Mouse (Mus musculus) hindbrain, postnatal 0 days (tissue): Measurements from ENCODE around the gene Hs3st1. TPM values are rescaled to one million over a fixed set of nuclear protein-coding genes. Genes with fewer than 3 reads are reported as not detected.

Source experiments
- ATAC-seq: fragments of 200-750 bp; cut with Nextera tagmentation; 2 replicates; pipeline ENCODE4 v1.8.0; 2017; ENCODE audit warnings: mild to moderate bottlenecking, moderate TSS enrichment, moderate library complexity
- DNase-seq: peaks from one replicate; pipeline ENCODE4 v3.0.0-alpha.2; 2015; ENCODE audit warnings: low spot score
- H3K27ac ChIP-seq: fragments of 300-500 bp; sonication (generic); 2 replicates; pipeline ENCODE4 v1.5.1; 2014; ENCODE audit warnings: mild to moderate bottlenecking
- H3K27me3 ChIP-seq: fragments of 300-500 bp; sonication (generic); 2 replicates; pipeline ENCODE4 v1.6.1; 2014; ENCODE audit warnings: low read length, mixed read lengths; ENCODE audit not compliant: insufficient read depth
- H3K36me3 ChIP-seq: fragments of 300-500 bp; sonication (generic); 2 replicates; pipeline ENCODE4 v1.6.1; 2014; ENCODE audit warnings: low read length, mixed read lengths; ENCODE audit not compliant: insufficient read depth
- H3K4me1 ChIP-seq: fragments of 300-500 bp; sonication (generic); 2 replicates; pipeline ENCODE4 v1.6.1; 2014; ENCODE audit warnings: antibody characterized with exemption, low read length, mixed read lengths; ENCODE audit not compliant: insufficient read depth
- H3K4me2 ChIP-seq: fragments of 300-500 bp; sonication (generic); 2 replicates; pipeline ENCODE4 v1.6.1; 2014; ENCODE audit warnings: low read depth, mild to moderate bottlenecking, low read length, moderate library complexity, mixed read lengths
- H3K4me3 ChIP-seq: fragments of 300-500 bp; sonication (generic); 2 replicates; pipeline ENCODE4 v1.5.1; 2014; ENCODE audit warnings: low read length
- H3K9ac ChIP-seq: fragments of 300-500 bp; sonication (generic); replicated peaks from 2 replicates; pipeline ENCODE4 v1.6.1; 2014; ENCODE audit warnings: mild to moderate bottlenecking, low read length, moderate library complexity, mixed read lengths
- H3K9me3 ChIP-seq: fragments of 300-500 bp; sonication (generic); 2 replicates; pipeline ENCODE4 v1.6.1; 2016; ENCODE audit warnings: low read length, mixed read lengths
- CTCF ChIP-seq: IDR thresholded peaks from 2 replicates; pipeline ENCODE4 v1.5.1; 2016; ENCODE audit warnings: antibody characterized with exemption, control low read depth, low read depth
- WGBS: fragments of 180-500 bp; shearing (Covaris S2); extraction: QIAGEN DNeasy Blood & Tissue Kit; methylation state at CpG from one replicate; pipeline ENCODE4 v1.1.7; 2014; 5-methylcytosine and 5-hydroxymethylcytosine counted together
- polyA plus RNA-seq: library from polyadenylated mRNA; unstranded; fragments of >200 nt; fragmentation: Nextera tagmentation; extraction: Ambion mirVana; gene quantifications from 2 replicates; pipeline ENCODE4 v1.2.1, GENCODE M21; 2015
- total RNA-seq: library from RNA; depleted of rRNA; stranded (reverse); fragments of >200 nt; gene quantifications from 2 replicates; pipeline ENCODE4 v1.2.3, GENCODE M21; 2014

Gene Hs3st1
- total and polyA plus RNA-seq, 2 experiments from 2014 or later: 29.3 to 41.3 TPM

GRCm38 (mm10) chr5:39620206-39620866, 134.9 kb downstream of the Hs3st1 start:
- no peak for ATAC-seq

DNA sequence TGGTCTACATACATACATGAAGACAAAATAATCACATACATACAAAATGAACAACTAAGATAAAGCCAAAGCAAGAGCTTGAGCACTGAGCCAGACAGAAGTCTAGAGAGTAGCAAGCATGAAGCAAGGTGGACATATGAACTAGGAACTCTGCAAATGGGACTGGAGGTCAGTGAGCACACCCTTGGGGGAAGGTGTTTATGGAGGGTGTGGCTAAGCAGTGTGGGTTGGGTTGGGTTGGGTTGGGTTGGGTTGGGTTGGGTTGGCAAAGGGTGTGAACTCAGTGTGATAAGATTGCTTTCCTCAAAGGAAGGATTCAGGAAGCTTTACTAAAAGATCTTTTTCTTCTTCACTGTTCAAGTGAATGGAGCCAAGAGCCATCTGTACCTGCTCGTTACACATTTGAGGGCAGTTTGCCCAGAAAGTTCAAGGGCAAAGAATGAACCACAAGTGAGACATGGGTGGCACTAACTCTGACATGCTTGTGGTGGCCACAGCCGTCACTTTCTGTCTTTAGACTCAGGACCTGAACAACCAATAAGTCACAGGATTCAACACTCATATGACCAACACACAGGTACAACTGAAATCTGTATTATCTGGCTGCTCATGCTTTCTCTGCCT, 137.8 kb downstream of the Hs3st1 start:
- Histone ChIP-seq H3K27me3 (no peaks in the 10 kb centered on the region), H3K4me2 (no peak overlapping the region), H3K9me3 (no peaks in the 10 kb centered on the region), H3K4me1 (0 out of 2 replicates have a peak, but pooled peaks cover 5% of the 10 kb centered on the region), H3K4me3 (no peak overlapping the region), H3K9ac (no peak overlapping the region), H3K27ac (no peak overlapping the region), H3K36me3 (no peaks in the 10 kb centered on the region)
- 74% methylated on average over 2 of the region's 2 CpGs for WGBS
- DNase-seq: no peak
- no peak for TF ChIP-seq CTCF
- no peak for ATAC-seq

More at GRCm38 (mm10) chr5:39620206-39620866, 134.9 kb downstream of the Hs3st1 start:
- TF ChIP-seq CTCF: no peak
- no peak overlapping the region for H3K4me2 ChIP-seq
- no peak overlapping the region for H3K9ac ChIP-seq
- no peaks in the 10 kb centered on the region for H3K36me3 ChIP-seq
- no peaks in the 10 kb centered on the region for H3K27me3 ChIP-seq
- DNase-seq: peak; percentile 38
- WGBS: 40% methylated on average over 3 of the region's 3 CpGs
- H3K4me1 ChIP-seq: peaks cover 10% of the 10 kb centered on the region
- no peaks in the 10 kb centered on the region for H3K9me3 ChIP-seq
- no peak overlapping the region for H3K4me3 ChIP-seq
- no peak overlapping the region for H3K27ac ChIP-seq

DNA sequence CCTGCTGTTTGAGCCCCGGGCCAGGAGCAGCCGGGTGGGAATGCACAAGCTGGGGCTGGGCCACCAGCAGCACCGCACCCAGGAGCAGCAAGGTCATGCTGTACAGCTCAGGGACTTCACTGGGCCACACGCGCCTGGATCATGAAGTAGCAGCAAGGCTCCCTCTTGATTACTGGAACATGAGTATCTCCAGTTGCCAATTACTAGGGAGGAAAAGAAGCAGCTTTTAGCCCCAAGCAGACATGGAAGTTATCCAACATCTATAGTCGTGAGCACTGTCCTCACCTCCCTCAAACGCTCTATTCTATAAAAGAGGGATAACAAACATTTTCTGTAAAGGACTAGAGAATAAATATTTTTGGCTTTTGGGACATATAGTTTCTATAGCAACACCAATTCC, 140.1 kb downstream of the Hs3st1 start:
- H3K27ac ChIP-seq: no peak overlapping the region
- no peaks in the 10 kb centered on the region for H3K27me3 ChIP-seq
- no peaks in the 10 kb centered on the region for H3K36me3 ChIP-seq
- no peak overlapping the region for H3K4me2 ChIP-seq
- no peak for DNase-seq
- H3K4me3 ChIP-seq: no peak overlapping the region
- no peak for ATAC-seq
- 70% methylated on average over 7 of the region's 7 CpGs for WGBS
- H3K4me1 ChIP-seq: 0 out of 2 replicates have a peak, but pooled peaks cover under 1% of the 10 kb centered on the region
- H3K9me3 ChIP-seq: no peaks in the 10 kb centered on the region
- H3K9ac ChIP-seq: no peak overlapping the region
- TF ChIP-seq CTCF: no peak

- H3K27me3 ChIP-seq: no peaks in the 10 kb centered on the region
- H3K9me3 ChIP-seq: no peaks in the 10 kb centered on the region
- no peak overlapping the region for H3K4me3 ChIP-seq
- ATAC-seq (no peak), DNase-seq (no peak)
- no peaks in the 10 kb centered on the region for H3K4me1 ChIP-seq
- H3K36me3 ChIP-seq: no peaks in the 10 kb centered on the region
- no peak for TF ChIP-seq CTCF
- H3K9ac ChIP-seq: no peak overlapping the region
- H3K27ac ChIP-seq: no peak overlapping the region
- no peak overlapping the region for H3K4me2 ChIP-seq
- 87% methylated on average over 2 of the region's 2 CpGs for WGBS
These were observed 141.7 kb downstream of the Hs3st1 start for GRCm38 (mm10) chr5:39613534-39613933.

- no peak for TF ChIP-seq CTCF
- no peaks in the 10 kb centered on the region for H3K9me3 ChIP-seq
- H3K27ac ChIP-seq: no peak overlapping the region
- H3K27me3 ChIP-seq: no peaks in the 10 kb centered on the region
- no peaks in the 10 kb centered on the region for H3K36me3 ChIP-seq
- no peak overlapping the region for H3K4me2 ChIP-seq
- no peak overlapping the region for H3K4me3 ChIP-seq
- no peak for DNase-seq
- no peak overlapping the region for H3K9ac ChIP-seq
- no peaks in the 10 kb centered on the region for H3K4me1 ChIP-seq
- WGBS: 84% methylated on average over 2 of the region's 2 CpGs
- ATAC-seq: no peak
These were observed 143.0 kb downstream of the Hs3st1 start for GRCm38 (mm10) chr5:39612240-39612639.

- Histone ChIP-seq H3K9me3 (no peaks in the 10 kb centered on the region), H3K4me3 (no peak overlapping the region), H3K36me3 (no peaks in the 10 kb centered on the region), H3K27me3 (no peaks in the 10 kb centered on the region), H3K4me1 (no peaks in the 10 kb centered on the region), H3K27ac (no peak overlapping the region), H3K9ac (no peak overlapping the region), H3K4me2 (no peak overlapping the region)
- 66% methylated on average over 1 of the region's 1 CpGs for WGBS
- DNase-seq (no peak), ATAC-seq (no peak)
- TF ChIP-seq CTCF: no peak
These were observed 147.0 kb downstream of the Hs3st1 start for GRCm38 (mm10) chr5:39608260-39608659.

DNA sequence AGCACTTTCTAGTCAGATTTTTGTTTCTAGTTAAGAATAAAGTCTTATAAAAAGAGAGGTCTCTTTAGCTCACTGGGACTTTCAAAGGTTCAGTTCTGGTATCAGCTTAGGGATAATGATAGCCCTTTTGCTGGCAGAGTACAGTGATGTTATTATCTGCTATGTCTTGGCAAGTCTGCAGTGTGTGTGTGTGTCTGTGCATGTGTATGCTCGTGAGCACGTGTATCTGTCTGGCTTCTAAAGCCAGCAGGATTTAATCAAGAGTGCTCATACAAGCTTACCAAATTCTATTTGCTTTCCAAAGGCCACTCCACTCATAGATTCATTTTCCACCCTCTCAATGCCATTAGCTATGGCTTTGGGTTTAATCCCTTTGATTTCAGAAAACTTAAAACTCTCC, 160.5 kb downstream of the Hs3st1 start:
- Histone ChIP-seq H3K4me2 (no peak overlapping the region), H3K27ac (no peak overlapping the region), H3K27me3 (no peaks in the 10 kb centered on the region), H3K4me3 (no peak overlapping the region), H3K9ac (no peak overlapping the region), H3K9me3 (no peaks in the 10 kb centered on the region), H3K4me1 (no peaks in the 10 kb centered on the region), H3K36me3 (no peaks in the 10 kb centered on the region)
- peak; percentile 8 for DNase-seq
- no peak for TF ChIP-seq CTCF
- 59% methylated on average over 2 of the region's 2 CpGs for WGBS
- no peak for ATAC-seq
